Mouse (Mus musculus): Measurements from ENCODE around the gene Csnk2b. TPM values are rescaled to one million over a fixed set of nuclear protein-coding genes. Genes with fewer than 3 reads are reported as not detected.

Gene Csnk2b
- total RNA-seq, 4 experiments from 2014 or later: 188 to 228 (median 194) TPM

GRCm38 (mm10) chr17:35121143-35121799, 582 bp downstream of the Csnk2b start, which contains the start of gene Gpank1:
Gene Gpank1, plus strand, starts transcription at chr17:35121455.
- DNase-seq (ENCODE audit: low spot score in 2 of 2): peak; percentile 91 to 99

- no peak for DNase-seq (ENCODE audit: low spot score in 2 of 2)
Observed at GRCm38 (mm10) chr17:35120745-35121142, 1.1 kb downstream of the Csnk2b start.

- no peak for DNase-seq (ENCODE audit: low spot score in 2 of 2)
Observed at GRCm38 (mm10) chr17:35115046-35116019, 6.5 kb downstream of the Csnk2b start, which contains the start of gene Ly6g5b. Gene Ly6g5b, minus strand, starts transcription at chr17:35115428.

- DNase-seq (ENCODE audit: low spot score in 2 of 2): no peak
Observed at GRCm38 (mm10) chr17:35111774-35112173, 10.1 kb downstream of the Csnk2b start.

GRCm38 (mm10) chr17:35108097-35108496, 13.8 kb downstream of the Csnk2b start, which contains the start of gene Ly6g5c:
Gene Ly6g5c, plus strand, starts transcription at chr17:35108279.
- DNase-seq (ENCODE audit: low spot score in 2 of 2): no peak

GRCm38 (mm10) chr17:35106522-35106921, 15.3 kb downstream of the Csnk2b start:
- no peak for DNase-seq (ENCODE audit: low spot score in 2 of 2)

GRCm38 (mm10) chr17:35105740-35106389, 16.0 kb downstream of the Csnk2b start:
- DNase-seq (ENCODE audit: low spot score in 2 of 2): no peak

GRCm38 (mm10) chr17:35104754-35105153, 17.1 kb downstream of the Csnk2b start:
- no peak for DNase-seq (ENCODE audit: low spot score in 2 of 2)

- DNase-seq (ENCODE audit: low spot score in 2 of 2): no peak
Observed at GRCm38 (mm10) chr17:35104079-35104478, 17.8 kb downstream of the Csnk2b start.

- DNase-seq (ENCODE audit: low spot score in 2 of 2): no peak
Observed at GRCm38 (mm10) chr17:35103221-35103690, 18.6 kb downstream of the Csnk2b start.

- no peak for DNase-seq (ENCODE audit: low spot score in 2 of 2)
Observed at GRCm38 (mm10) chr17:35102299-35102698, 19.6 kb downstream of the Csnk2b start.

GRCm38 (mm10) chr17:35101161-35101560, 20.7 kb downstream of the Csnk2b start:
- no peak for DNase-seq (ENCODE audit: low spot score in 2 of 2)

GRCm38 (mm10) chr17:35100196-35100765, 21.6 kb downstream of the Csnk2b start:
- no peak for DNase-seq (ENCODE audit: low spot score in 2 of 2)

GRCm38 (mm10) chr17:35097164-35097655, 24.6 kb downstream of the Csnk2b start:
- peak in 1 of 2 experiments; percentile 76 for DNase-seq (ENCODE audit: low spot score in 2 of 2)

GRCm38 (mm10) chr17:35096597-35096996, 25.3 kb downstream of the Csnk2b start:
- no peak for DNase-seq (ENCODE audit: low spot score in 2 of 2)

- no peak for DNase-seq (ENCODE audit: low spot score in 2 of 2)
Observed at GRCm38 (mm10) chr17:35094475-35095365, 27.1 kb downstream of the Csnk2b start.

GRCm38 (mm10) chr17:35092403-35093198, 29.3 kb downstream of the Csnk2b start:
- no peak for DNase-seq (ENCODE audit: low spot score in 2 of 2)

GRCm38 (mm10) chr17:35090166-35090932, 31.5 kb downstream of the Csnk2b start:
- no peak for DNase-seq (ENCODE audit: low spot score in 2 of 2)
